Mouse (Mus musculus) T-helper 2 cell (primary cell): ENCODE results near the gene Scin.

ENCODE experiments used
- in situ Hi-C: fragments of 300-600 bp; cut with MboI, MseI; formaldehyde crosslinking; loops from one replicate; pipeline ENCODE4 v1.15.1; 2025; ENCODE audit warnings: high pct_unique_total_duplicates

Scin gene

DNA sequence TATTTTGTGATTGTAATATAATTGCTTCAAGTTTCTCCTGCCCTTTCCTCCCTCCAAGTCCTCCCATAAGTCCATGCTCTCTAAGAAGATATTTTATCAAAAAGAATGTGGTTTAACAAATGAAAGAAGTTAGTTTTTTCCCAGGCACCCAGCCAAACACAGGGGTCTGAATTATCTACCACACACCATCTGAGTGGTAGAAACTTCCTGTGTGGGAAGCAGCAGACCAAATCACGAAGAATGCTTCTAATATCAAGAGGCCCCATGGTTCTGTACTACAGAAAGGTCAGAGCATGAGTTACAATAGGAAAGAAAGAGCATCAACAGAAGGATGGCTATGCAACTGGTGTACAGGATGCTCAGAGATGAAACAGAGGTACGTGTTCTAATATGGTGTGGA, 25.9 kb downstream of the Scin start:
- in situ Hi-C loops: no loop called here

DNA sequence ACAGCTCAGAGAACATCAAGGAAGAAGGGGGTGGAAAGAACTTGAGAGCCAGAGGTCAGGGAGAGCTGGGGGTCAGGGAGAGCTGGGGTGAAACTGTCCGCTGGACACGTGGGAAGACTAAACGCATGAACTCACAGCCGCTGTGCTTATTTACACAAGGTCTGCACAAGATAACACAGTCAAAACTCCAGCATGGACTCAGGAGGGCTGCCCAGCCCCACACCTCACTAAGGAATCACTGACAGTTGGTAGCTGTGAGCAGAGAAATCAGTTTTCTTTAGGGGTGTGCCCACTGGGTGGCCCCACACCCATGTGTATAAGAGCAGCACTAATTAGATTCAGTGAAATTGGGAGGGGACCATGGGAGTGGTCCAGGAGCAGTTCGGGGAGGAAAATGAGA, 27.2 kb downstream of the Scin start:
- in situ Hi-C loops: no loop called here

DNA sequence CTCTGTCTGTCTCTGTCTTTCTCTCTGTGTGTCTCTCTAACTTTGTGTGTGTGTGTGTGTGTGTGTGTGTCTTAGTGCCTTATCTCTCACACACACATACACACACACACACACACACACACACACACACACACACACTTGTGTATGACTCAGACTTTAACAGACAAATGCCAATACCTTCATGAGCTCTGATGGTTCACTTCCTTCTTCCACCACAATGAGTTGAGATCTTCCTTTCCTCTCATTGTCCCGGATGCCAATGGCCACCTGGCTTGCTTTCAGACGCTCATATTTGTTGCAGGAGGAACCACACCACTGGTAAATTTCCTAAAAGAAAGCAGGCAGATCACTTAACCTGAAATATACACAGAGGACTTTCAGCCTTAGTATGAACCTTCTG, 29.3 kb downstream of the Scin start:
- in situ Hi-C loops: no loop called here

DNA sequence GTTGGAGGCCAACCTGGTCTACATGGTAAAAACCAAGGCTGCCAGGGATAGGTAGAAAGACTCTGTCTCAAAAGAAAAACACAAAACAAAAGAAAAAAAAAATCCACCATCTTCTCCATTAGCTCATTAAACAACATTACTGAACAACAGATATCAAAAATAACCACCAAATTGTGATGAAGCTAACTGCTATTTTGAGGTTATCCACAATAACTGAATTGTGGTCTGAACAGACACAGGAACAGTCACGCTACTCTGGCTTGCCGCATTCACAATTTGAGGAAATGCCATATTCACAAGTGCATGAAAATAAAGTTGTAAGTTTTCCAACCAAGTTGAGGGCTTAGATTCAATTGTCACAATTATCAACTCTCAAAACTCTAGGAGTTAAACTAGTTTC, 31.7 kb downstream of the Scin start:
- in situ Hi-C loops: no loop called here

DNA sequence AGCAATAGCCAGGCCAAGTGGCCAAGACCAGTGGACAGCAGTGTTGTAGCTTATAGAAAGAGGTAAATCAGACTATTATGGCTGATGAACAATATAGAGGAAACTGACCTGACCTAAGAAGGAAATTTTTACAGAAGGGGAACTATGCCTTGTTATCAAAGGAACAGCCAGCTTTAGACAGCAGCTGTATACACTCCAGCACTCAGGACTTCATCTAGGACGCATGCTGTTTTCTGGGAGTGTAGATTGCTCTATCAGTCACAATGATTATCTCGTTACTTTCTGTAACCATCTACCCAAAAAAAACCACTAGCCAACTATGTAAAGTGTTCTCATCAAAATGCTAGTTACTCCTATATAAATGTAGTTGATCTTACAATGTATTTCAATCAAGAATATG, 34.6 kb downstream of the Scin start:
- in situ Hi-C loops: no loop called here

DNA sequence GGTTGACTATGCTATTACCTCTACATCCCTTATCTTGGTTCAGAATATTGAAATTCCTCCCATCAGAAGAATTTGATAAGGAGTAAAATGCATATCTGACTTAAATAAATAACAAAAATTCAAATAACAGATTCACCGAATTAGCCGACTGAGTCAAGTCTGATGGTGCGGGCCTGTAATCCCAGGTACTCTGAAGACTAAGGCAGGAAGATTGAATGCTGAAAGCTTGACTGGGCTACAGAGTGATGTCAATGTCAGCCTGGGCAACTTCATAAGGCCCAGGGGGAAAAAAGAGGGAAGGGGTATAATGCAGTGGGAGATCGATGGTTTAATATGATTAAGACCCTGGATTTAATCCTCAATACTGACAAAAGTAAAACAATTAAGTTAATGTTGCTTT, 36.6 kb downstream of the Scin start:
- in situ Hi-C loops: no loop called here

DNA sequence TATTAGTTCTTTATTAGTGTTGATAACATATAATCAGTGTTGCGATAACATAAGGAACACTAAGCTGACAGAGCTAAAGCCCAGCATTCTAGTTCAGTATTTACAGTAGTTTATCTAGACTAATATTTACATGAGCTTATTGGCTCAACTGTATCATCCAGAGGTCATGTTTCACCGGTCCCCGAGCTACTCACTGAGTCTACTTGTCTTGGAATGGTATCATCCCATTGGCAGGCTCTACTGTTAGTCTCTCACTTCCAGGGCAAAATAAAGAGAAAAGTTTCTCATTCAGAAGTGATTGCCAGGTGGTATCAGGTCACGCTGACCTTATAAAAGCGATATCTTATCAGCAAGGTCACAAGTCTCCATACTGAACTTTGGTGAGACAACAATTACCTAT, 37.0 kb downstream of the Scin start:
- in situ Hi-C loops: no loop called here

DNA sequence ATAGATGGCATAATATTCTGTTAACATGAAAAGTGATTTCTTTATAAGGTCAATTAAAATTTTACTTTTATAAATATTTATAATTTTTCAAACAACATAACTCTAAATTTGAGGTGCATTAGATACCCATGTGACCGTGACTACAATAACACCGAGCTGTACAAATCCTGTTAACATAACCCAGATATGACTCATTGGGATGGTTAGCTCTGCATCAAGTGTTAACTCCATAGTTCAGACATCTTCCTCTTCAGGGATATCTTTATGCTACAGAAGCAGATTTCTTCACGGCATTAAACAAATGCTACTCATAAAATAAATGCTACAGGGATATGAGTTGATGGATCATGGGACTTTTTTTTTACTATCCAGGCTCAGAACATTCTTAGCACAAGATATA, 37.6 kb downstream of the Scin start:
- in situ Hi-C loops: no loop called here

DNA sequence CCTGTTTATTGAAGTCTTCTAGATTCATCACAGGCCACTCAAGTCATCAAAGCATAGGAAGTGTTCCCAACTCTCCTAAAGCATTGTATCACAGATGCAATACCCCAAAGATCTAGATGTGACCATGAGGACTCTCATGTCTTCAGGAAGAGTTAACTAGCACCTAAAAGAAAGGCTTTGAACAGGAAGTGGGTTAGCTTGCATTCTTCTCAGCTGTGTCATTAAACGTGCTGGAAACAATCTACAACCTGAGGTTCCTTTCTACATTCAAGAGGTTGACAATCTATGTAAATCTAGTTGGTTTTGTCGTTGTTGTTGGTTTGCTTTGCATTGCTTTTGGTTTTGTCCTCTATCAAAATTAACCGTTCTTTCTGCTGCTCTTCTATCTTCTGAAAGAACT, 44.0 kb downstream of the Scin start:
- in situ Hi-C loops: no loop called here

DNA sequence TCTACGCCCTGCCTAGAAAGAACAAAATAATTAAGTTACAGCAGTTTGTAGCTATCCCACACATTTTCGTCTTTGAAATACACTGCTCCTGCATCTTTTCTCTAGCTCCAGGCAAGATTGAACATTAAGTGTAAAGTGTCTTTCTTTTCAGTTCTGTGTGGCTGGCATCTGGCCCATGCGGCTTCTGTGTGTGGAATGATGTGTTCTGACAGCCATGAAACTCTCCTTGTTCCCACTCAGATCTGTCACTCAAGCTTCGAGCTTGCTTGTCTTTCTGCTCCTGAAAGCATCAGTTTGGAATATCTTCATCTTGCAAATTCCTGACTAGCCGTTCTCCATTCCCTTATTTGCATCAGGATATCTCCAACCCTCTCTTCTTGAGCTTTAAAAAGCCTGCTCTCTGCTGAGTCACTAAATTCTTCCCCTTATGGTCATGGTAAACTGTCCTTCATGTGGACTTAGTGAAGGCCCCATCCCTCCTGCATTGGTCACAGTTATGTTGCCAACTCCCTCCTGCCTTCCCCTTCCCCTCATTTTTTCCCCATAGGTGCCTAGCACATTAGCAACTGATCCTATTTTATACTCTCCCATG, 48.2 kb downstream of the Scin start:
- in situ Hi-C loops: no loop called here

DNA sequence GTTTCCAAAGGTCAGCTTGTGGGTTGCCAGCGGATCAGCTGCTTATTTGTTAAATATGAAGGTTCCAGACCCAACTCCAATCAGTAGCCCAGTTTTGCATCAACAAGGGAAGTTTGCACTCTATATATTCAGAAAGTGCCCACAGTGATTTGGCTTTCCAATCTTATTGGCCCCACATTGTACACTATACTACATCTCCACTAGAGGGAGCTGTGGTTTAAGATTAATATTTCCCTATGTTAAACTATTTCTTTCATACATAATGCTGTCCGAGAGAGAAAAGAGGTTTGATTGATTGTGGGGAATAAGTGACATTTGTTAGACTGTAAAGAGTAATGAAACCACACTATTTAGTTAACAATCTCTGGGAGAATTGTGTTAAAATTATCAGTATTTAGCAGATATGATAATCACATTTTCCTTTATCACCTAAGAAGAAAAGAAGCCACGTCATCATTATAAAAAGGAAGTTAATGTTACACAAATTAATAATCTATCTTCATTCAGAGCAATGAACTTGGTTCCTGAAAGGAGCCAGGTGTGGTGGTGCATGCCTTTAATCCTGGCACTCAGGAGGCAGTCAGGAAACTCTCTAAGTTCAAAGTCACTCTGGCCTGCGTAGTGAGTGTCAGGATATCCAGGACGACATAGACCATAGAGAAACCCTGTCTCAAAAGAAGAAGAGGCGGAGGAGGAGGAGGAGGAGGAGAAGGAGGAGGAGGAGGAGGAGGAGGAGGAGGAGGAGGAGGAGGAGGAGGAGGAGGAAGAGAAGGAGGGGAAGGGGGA, 51.4 kb downstream of the Scin start:
- in situ Hi-C loops: no loop called here

DNA sequence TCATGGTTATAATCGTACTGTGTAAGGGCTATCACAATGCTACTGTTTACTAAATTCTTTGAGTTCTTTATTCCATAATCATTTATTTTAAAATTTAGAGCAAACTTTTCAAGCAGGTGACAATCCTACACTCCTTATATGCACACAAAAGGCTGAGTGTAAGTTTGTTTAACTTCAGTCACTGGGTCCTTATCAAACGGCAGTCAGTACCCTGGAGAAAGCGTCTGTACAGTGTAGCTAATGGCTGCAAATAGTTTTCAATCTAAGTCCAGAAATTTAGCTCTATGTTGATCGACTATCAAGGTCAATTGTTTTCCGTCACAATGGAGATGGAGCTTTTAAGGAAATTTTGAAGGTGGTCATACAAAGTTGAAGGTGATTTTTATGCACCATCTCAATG, 52.0 kb downstream of the Scin start:
- in situ Hi-C loops: no loop called here

DNA sequence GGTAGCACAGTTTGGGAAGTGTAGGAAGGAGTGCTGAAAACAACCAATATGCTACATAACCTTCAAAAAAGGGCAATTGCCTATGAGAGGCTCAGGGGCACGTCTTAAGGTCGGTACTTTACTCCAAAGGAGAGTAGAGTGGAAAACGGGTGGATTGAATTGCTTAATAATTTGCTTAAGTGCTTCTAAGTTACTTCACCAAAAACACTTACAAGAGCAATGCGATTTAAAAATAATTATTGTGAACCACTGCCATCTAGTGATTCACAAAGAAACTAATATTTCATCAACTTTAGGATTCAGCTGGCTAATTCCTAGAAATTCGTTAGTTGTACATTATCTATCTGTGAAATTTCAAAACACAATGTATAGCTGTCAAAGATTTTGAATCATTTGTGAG, 60.4 kb downstream of the Scin start:
- in situ Hi-C loops: no loop called here

DNA sequence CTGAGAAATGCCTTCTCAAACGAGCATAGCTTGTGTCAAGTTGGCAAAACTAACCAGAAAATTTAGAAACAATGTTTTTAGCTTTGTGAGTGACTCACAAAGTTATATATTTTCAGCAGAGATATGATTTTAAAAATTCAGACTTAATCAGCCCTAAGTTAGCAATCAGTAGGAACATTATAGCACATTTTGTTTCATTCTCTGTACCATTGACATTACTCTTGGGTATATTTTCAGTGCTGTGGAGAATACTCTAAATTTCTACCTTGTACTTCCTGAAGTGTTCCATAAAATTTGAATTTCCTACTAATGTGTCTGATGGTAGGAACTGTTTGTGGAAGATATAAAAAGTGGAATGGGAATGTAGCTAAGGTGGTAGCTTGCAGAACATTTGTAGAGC, 87.0 kb downstream of the Scin start:
- in situ Hi-C loops: loop anchor here (25.0 kb wide), 1 partner anchor 385 kb away; no protein-coding TSS in a partner anchor

DNA sequence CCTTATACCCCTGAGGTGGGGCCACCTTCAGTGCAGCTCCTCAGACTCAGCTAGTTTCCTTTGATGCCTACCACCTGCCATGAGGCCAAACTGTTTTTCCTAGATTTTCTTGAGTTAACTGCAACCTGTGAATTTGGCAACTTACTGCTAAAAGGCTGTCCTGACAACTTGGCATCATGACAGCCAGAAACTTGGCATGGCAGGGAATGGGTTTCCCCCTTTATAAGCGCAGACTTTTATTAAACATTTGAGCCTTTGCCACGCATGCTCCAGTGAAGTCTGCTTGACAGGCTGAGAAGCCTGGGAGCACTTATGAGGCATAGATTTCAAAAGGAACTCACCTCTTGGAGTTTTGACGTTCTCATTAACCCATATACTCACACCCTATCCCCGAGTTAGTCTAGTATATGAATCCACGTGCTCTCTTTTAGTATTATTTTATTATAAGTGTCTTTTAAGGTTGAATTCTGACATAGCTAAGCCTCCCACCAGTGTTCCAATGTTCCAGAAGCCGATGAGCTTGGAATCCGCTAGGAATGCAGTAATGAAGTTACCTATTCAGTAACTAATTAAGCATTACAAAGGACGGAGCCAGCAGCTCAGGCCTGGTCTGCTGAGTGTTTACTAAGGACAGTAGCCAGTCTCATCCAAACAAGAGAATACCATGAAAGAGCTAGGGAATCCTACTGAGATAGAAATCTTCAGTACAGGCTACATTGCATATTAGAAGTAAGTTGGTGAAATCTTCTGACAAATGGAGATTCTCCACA, 90.0 kb downstream of the Scin start:
- in situ Hi-C loops: loop anchor here (5.0 to 25.0 kb wide), 2 partner anchors 382 to 532 kb away; no protein-coding TSS in a partner anchor

DNA sequence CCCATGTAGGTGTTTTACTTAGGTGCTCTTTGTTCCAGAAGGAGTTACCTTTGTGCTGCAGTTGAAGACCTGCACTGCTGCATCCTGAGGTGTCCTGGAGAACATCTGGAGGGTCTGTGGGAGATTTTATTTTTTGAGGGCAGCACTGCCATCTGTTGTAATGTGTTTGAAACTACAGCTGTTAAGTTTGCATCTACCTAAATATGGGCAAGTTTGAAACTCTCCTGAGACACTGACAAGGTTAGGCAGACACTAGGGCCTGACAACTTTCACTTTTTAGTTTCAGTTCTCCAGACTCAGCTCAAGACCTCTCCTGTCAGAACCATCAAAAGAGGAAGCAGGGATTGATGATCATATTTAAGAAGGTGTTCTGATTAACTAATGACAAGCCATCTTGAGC, 94.0 kb downstream of the Scin start:
- in situ Hi-C loops: loop anchor here (5.0 to 25.0 kb wide), 2 partner anchors 378 to 528 kb away; no protein-coding TSS in a partner anchor

DNA sequence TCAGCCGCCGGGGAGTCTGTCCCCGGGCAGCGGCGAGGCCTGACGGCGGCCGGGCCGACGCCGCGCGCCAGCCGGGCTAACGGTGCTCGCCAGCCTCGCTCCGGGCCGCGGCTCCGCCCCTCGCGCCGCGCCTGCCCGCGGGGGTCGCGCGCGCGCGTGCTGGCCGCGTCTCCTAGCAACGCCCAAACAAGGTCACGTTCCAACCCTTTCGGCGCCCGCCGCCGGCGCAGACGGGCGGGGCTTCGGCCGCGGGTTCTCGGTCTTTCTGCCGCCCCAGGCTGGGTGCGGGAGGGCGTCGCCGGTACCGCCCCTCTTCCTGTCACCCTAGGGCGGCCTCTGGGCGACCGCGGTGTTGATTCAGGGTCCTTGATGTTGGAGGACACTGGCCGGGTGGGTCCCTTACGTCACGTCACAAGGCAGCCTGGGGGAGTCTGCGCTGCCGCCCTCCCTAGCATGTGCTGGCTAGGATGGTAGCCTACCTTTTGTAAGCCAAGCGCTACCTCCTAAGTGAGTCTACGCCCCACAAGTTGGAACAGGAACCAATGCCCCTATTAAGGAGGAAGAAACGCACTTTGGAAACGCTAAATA, 96.1 kb downstream of the Scin start, which contains the start of gene Arl4a:
Arl4a (minus strand) TSS at position 150 of the 588 bp plus-strand sequence.
- in situ Hi-C loops: loop anchor here (25.0 kb wide), 1 partner anchor 376 kb away; no protein-coding TSS in a partner anchor

DNA sequence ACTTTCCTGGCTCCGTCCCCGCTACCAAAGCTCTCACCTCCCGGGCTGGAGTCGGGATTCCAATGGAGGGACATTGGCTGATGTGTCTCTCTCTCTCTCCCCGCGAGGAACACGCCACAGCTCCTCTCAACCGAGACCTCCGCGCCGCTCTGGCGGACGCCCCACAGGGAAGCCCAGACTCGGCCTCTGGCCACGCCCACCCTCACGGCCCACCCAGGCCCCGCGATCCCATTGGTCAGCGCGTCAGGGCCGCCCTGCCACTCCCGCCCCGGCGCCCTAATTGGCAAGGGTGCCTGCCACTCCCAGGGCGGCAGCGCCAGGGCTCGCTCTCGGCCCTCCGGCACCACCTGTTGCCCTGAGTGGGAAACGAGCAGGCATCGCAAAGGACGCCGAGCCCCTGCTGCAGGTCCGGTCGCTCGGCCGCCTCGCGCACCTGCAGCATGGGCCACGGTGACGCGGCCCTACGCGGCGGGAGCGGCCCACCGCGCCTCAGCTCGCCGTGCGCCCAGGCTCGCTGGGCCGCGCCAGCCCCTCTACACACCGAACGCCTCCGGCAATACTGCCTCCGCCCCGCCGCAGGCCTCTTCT, 96.7 kb downstream of the Scin start:
- in situ Hi-C loops: loop anchor here (25.0 kb wide), 1 partner anchor 375 kb away; no protein-coding TSS in a partner anchor

DNA sequence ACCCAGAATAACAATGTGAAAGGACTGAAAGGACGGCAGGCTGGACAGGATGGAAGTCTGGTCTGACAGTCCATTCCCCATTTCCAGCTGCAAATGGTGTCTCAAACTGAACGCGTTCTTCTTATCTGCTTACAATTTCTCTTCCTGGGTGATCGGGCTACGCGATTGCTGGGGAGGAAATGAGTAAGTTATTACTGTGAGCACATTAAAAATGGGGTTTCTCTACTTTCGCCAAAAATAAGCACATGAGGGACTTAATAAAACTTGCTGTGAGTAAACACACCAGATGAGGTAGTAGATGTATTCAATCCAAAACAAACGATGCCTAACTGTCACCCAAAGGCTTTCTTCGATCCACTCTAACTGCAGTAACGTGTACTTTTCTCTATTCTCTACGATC, 97.4 kb downstream of the Scin start:
- in situ Hi-C loops: loop anchor here (25.0 kb wide), 1 partner anchor 374 kb away; no protein-coding TSS in a partner anchor

DNA sequence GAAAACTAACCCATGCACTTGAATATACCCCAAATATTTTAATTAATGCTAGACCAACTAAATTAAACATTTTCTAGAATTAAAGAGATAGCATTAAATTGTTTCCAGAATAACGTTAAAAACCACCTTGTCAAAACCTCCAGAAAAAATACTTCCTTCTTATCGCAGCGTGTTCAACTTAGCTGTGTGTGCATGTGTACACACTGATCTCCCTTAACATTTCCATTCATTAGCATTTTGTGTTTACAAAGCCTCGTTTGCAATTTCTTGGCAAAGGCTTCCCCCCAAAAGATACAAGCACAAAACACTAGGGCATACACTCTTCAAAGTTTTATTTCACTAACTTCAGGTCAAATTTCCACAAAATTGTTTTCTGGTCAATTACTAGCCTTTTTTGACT, 98.5 kb downstream of the Scin start:
- in situ Hi-C loops: loop anchor here (25.0 kb wide), 1 partner anchor 373 kb away; no protein-coding TSS in a partner anchor

DNA sequence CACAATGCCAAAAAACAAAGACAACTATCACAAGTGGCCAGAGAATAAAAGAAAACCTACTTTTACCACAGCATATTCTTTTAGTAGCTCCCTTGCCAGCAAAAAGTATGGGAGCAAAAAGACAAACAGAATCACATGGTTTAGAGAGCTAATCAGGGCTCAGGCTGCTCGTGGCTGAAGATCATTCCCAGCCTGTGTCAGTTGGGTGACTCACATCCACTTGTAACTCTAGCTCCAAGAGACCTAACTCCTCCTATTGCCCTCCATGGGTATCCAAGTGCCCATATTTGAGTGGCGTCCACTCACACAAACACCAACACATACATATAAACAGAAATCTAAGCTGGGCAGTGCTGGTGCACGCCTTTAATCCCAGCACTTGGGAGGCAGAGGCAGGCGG, 104.8 kb downstream of the Scin start:
- in situ Hi-C loops: loop anchor here (25.0 kb wide), 1 partner anchor 367 kb away; no protein-coding TSS in a partner anchor
